Mouse (Mus musculus) telencephalon, adult 2 months (tissue): ENCODE measurements at regions not wholly inside any gene's neighbourhood (a gene's known extent, or its start where the extent isn't known, plus 50 kb on each side); places are given as distances from the start of the nearest gene placed in this dataset.

Experiments
- DNase-seq: peaks from one replicate; pipeline ENCODE4 v3.0.0-alpha.2; 2011; ENCODE audit warnings: low read depth, low spot score

DNA sequence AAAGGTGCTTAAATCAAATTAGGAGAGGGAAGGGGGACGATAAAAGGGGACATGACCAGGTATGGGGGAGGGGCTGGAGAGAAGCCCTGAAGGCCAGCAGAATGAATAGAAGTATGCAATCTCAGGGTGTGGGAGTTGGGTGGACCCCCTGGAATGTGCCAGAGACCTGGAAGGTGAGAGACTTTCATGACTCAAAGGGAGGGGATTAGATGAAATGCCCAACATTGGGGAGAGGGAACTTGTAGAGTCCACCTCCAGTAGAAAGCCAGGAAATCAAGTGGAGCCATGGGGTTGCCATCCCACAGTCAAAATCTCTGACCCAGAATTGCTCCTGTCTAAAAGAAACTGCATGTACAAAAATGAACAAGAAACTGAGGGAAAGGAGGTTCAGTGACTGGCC, 666.5 kb downstream of the Cps1 start:
- DNase-seq = no peak

GRCm38 (mm10) chr1:67795066-67795465, 672.2 kb downstream of the Cps1 start:
- peak; percentile 33 for DNase-seq

DNA sequence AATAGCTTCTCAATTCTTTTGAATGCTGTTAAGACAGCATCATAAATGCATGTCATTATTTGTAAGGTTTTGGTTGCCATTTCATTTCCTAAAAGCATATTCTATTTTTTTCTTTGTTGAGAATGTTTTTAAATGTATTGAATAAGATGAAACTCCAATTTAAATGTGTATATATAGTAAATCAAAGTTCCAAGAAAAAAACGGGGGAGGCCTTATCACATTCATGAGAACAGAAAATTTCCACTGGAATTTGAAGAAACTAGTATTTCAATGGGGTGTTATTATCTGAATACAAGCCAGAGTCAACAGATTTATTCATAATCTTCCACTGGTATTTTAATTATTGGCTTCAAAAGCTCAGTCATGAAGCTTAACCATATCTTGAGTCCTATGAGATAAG, 672.7 kb downstream of the Cps1 start:
- peak; percentile 32 for DNase-seq

- no peak for DNase-seq
These were observed 680.5 kb downstream of the Cps1 start for GRCm38 (mm10) chr1:67803292-67803691.

DNA sequence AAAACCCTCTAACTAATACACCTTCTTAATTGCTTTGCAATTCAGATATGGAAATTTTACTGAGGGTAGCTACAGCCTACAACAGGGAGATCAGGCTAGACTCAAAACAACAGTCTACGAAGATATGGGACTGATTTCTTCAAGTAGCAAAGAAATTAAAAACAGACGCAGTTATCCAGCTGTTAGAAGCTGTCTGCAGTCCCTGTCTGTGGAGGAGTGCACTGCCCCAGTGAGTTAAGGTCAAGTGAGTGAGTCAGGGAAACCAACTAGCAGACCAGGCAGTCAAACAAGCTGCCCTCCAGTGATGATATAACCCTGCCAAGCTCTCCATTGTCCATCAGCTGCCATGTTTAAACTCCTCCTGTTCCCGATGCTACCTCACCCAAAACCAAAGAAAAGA, 697.3 kb downstream of the Cps1 start:
- no peak for DNase-seq

- no peak for DNase-seq
These were observed 725.2 kb downstream of the Cps1 start for GRCm38 (mm10) chr1:67848006-67848405.

DNA sequence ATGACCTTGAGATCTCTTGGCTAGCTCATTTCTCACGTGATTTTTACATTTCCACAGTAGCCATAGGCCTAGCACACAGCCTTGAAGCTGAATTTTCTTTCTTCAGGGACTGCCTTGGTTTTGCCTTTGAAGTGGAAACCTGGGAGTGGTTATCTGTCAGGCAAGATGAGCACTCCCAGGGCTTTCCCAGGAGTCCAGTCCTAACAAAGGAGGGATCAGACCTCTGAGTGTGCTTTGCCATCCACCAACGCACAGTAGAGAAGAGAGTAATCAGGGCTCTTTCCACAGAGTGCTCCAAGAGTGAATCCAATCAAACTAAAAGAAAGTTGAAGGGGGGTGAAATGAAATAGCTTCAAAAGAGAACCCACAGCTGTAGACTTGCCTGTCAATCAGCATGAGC, 770.7 kb downstream of the Cps1 start:
- DNase-seq = no peak

DNA sequence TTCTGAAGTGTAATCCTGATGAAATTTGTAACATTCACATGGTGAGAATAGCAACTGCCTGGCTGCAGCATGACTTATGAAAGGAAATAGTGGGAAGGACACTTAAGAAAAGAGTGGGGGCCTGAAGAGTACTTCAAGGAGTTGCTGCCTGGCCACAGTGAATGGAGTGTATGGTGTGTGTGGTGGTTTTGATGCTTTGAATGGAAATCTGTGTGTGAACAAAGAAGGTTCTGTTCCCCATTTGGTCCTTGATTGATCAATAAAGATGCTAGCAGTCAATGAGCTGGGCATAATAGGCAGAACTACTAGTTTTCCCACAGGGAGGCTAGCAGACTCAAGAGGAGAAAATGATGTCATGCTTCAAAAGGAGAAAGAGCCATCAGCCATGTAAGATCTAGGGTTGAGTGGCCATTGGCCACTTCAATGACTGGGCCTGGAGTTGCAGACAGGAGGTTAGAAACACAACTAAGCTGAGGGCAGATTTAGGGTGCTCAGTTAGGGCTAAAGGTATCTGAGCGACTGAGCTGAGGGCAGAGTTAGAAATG, 772.0 kb downstream of the Cps1 start:
- DNase-seq = no peak

- DNase-seq = no peak
These were observed 813.1 kb downstream of the Cps1 start for GRCm38 (mm10) chr1:67935762-67936500.

DNA sequence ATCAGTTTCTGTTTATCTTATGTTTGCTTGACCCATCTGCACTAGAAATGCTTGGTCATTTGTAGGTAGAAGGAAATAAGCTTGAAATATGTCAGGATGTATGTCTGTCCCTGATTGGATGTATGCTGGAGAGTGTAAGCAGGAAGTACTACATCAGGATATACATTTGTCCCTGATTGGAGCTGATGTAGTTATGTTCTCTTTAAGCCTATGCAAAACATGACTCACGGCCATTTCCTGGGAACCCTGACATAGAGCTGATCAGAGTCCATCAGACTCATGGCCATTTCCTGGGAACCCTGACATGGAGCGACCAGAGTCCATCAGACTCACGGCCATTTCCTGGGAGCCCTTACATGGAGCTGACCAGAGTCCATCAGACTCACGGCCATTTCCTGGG, 858.6 kb downstream of the Cps1 start:
- DNase-seq = no peak
